Mouse (Mus musculus): ENCODE measurements around the gene Tnnt3. TPM values are rescaled to one million over a fixed set of nuclear protein-coding genes. Genes with fewer than 3 reads are reported as not detected.

The Tnnt3 gene
- polyA plus RNA-seq, 2 experiments: 114 to 183 TPM

GRCm38 (mm10) chr7:142517531-142517930, 18.9 kb downstream of the Tnnt3 start:
- Histone ChIP-seq H3K4me3 (replicated peaks; ENCODE audit: low read length) (no peak overlapping the region), H3K9me3 (ENCODE audit: control insufficient read depth, low read length) (no peaks in the 10 kb centered on the region), H3K9ac (ENCODE audit: low read depth, low read length, severe bottlenecking) (no peak overlapping the region), H3K4me1 (ENCODE audit: control insufficient read depth, insufficient read depth, low read length) (peaks cover 33% of the 10 kb centered on the region), H3K27ac (replicated peaks; ENCODE audit: low read depth, low read length) (no peak overlapping the region), H3K36me3 (ENCODE audit: control insufficient read depth, insufficient read depth, low read length) (no peaks in the 10 kb centered on the region), H3K4me2 (replicated peaks; ENCODE audit: low read depth, low read length, severe bottlenecking) (no peak overlapping the region), H3K27me3 (ENCODE audit: control insufficient read depth, insufficient read depth, low read length) (no peaks in the 10 kb centered on the region)
- no peak for DNase-seq (ENCODE audit: low spot score)
- WGBS: 83% methylated on average over 2 of the region's 3 CpGs
- no peak for TF ChIP-seq POLR2A (IDR thresholded peaks at IDR 0.05; ENCODE audit: borderline replicate concordance, extremely low read depth, insufficient read depth, insufficient read length)
- ATAC-seq (ENCODE audit: low FRiP score, low read depth): no peak

DNA sequence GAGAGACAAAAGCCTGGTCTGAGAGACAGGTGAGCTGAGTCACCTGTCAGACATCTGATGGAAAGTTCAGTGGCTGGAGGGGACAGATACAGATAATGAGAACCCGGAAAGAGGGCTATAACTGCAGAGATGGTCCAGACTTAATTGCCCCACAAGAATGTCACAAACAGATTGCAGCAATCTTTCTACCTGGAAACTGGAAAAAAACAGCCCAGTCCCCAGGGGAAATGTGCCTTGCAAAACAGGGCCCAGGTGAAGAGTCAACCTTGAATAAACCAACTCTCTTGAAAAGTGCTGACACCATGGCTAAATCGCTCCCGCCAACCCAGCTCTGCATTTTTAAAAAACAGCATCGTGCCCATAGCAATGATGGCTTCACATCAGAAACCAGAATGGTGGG, 21.7 kb downstream of the Tnnt3 start:
- H3K4me1 ChIP-seq (ENCODE audit: control insufficient read depth, insufficient read depth, low read length): peaks cover 53% of the 10 kb centered on the region
- no peak overlapping the region for H3K4me2 ChIP-seq (replicated peaks; ENCODE audit: low read depth, low read length, severe bottlenecking)
- DNase-seq (ENCODE audit: low spot score): no peak
- H3K9me3 ChIP-seq (ENCODE audit: control insufficient read depth, low read length): no peaks in the 10 kb centered on the region
- no peak overlapping the region for H3K27ac ChIP-seq (replicated peaks; ENCODE audit: low read depth, low read length)
- no peak overlapping the region for H3K4me3 ChIP-seq (replicated peaks; ENCODE audit: low read length)
- TF ChIP-seq POLR2A (IDR thresholded peaks at IDR 0.05; ENCODE audit: borderline replicate concordance, extremely low read depth, insufficient read depth, insufficient read length): no peak
- ATAC-seq (ENCODE audit: low FRiP score, low read depth): no peak
- H3K9ac ChIP-seq (ENCODE audit: low read depth, low read length, severe bottlenecking): no peak overlapping the region
- H3K27me3 ChIP-seq (ENCODE audit: control insufficient read depth, insufficient read depth, low read length): no peaks in the 10 kb centered on the region
- WGBS: 67% methylated on average over 4 of the region's 4 CpGs
- no peaks in the 10 kb centered on the region for H3K36me3 ChIP-seq (ENCODE audit: control insufficient read depth, insufficient read depth, low read length)

- no peak for DNase-seq (ENCODE audit: low spot score)
- Histone ChIP-seq H3K27ac (replicated peaks; ENCODE audit: low read depth, low read length) (peak overlapping the region; percentile 80; the same call in 1 of the 2 replicates), H3K27me3 (ENCODE audit: control insufficient read depth, insufficient read depth, low read length) (no peaks in the 10 kb centered on the region), H3K4me1 (ENCODE audit: control insufficient read depth, insufficient read depth, low read length) (peaks cover 52% of the 10 kb centered on the region), H3K9me3 (ENCODE audit: control insufficient read depth, low read length) (no peaks in the 10 kb centered on the region), H3K36me3 (ENCODE audit: control insufficient read depth, insufficient read depth, low read length) (no peaks in the 10 kb centered on the region), H3K4me2 (replicated peaks; ENCODE audit: low read depth, low read length, severe bottlenecking) (no peak overlapping the region), H3K4me3 (replicated peaks; ENCODE audit: low read length) (no peak overlapping the region), H3K9ac (ENCODE audit: low read depth, low read length, severe bottlenecking) (no peak overlapping the region)
- no peak for TF ChIP-seq POLR2A (IDR thresholded peaks at IDR 0.05; ENCODE audit: borderline replicate concordance, extremely low read depth, insufficient read depth, insufficient read length)
- 28% methylated on average over 4 of the region's 4 CpGs for WGBS
- peak; percentile 23; the same call in 1 of the 2 replicates for ATAC-seq (ENCODE audit: low FRiP score, low read depth)
Measured at GRCm38 (mm10) chr7:142522352-142522751, 23.7 kb downstream of the Tnnt3 start.

GRCm38 (mm10) chr7:142523200-142523990, 24.8 kb downstream of the Tnnt3 start:
- no peak overlapping the region for H3K4me3 ChIP-seq (replicated peaks; ENCODE audit: low read length)
- WGBS: 30% methylated on average over 17 of the region's 17 CpGs
- no peaks in the 10 kb centered on the region for H3K9me3 ChIP-seq (ENCODE audit: control insufficient read depth, low read length)
- DNase-seq (ENCODE audit: low spot score): no peak
- ATAC-seq (ENCODE audit: low FRiP score, low read depth): 0 out of 2 replicates have a peak, but pooled peaks have one; percentile 16
- peaks cover 60% of the 10 kb centered on the region for H3K4me1 ChIP-seq (ENCODE audit: control insufficient read depth, insufficient read depth, low read length)
- TF ChIP-seq POLR2A (IDR thresholded peaks at IDR 0.05; ENCODE audit: borderline replicate concordance, extremely low read depth, insufficient read depth, insufficient read length): no peak
- H3K27ac ChIP-seq (replicated peaks; ENCODE audit: low read depth, low read length): peak overlapping the region; percentile 80
- no peaks in the 10 kb centered on the region for H3K27me3 ChIP-seq (ENCODE audit: control insufficient read depth, insufficient read depth, low read length)
- no peaks in the 10 kb centered on the region for H3K36me3 ChIP-seq (ENCODE audit: control insufficient read depth, insufficient read depth, low read length)
- no peak overlapping the region for H3K4me2 ChIP-seq (replicated peaks; ENCODE audit: low read depth, low read length, severe bottlenecking)
- H3K9ac ChIP-seq (ENCODE audit: low read depth, low read length, severe bottlenecking): no peak overlapping the region

DNA sequence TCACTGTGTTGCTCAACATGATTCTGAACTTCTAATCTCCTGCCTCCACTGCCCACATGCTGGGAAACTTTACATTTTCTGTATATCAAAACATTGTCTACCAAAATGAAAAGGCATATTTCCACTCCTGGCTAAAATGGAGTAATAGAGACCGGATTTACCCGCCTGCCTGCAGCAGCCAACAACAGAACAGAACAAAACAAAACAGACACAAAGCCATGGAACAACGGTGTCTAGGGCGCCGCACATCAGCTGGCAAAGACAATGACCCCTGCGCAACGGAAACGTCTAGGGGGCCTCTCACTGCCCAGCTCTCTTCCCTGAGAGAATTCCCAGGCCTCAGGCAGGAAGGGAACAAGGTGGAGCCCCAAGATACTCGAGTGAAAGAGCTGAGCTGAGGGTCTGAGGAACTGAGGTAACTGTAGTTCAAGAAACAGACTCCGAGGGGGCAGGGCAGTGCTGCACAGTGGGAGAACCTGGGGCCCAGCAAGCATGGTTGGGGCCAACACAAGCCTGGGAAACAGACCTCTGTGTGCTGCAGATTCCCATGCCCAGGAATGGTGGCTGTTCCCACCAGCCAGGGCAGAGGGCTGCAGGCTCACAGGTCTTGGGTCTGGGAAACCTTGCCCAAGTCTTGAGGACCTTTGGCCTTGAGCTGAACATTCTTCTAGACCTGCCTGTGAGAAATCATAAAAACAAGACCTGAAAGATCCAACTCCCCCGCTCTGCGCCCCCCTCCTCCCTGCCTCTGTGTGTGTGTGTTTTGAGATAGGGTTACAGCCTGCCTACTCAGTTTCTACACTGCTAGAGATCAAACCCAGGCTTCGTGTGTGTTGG, 26.9 kb downstream of the Tnnt3 start:
- H3K4me2 ChIP-seq (replicated peaks; ENCODE audit: low read depth, low read length, severe bottlenecking): no peak overlapping the region
- no peak for TF ChIP-seq POLR2A (IDR thresholded peaks at IDR 0.05; ENCODE audit: borderline replicate concordance, extremely low read depth, insufficient read depth, insufficient read length)
- WGBS: 43% methylated on average over 13 of the region's 13 CpGs
- no peak overlapping the region for H3K4me3 ChIP-seq (replicated peaks; ENCODE audit: low read length)
- peaks cover 70% of the 10 kb centered on the region for H3K4me1 ChIP-seq (ENCODE audit: control insufficient read depth, insufficient read depth, low read length)
- DNase-seq (ENCODE audit: low spot score): no peak
- ATAC-seq (ENCODE audit: low FRiP score, low read depth): no peak; the same call in 1 of the 2 replicates
- no peak overlapping the region for H3K9ac ChIP-seq (ENCODE audit: low read depth, low read length, severe bottlenecking)
- H3K27ac ChIP-seq (replicated peaks; ENCODE audit: low read depth, low read length): peak overlapping the region; percentile 73
- H3K27me3 ChIP-seq (ENCODE audit: control insufficient read depth, insufficient read depth, low read length): no peaks in the 10 kb centered on the region
- no peaks in the 10 kb centered on the region for H3K36me3 ChIP-seq (ENCODE audit: control insufficient read depth, insufficient read depth, low read length)
- H3K9me3 ChIP-seq (ENCODE audit: control insufficient read depth, low read length): no peaks in the 10 kb centered on the region

Measured in limb, embryonic 14.5 days (tissue).